Mouse (Mus musculus) stomach, embryonic 15.5 days (tissue): ENCODE results near the gene 4921511M17Rik. TPM values are rescaled to one million over a fixed set of nuclear protein-coding genes. Genes with fewer than 3 reads are reported as not detected.
"Not testable (repeated sequence)": the region's sequence is repeated elsewhere in the genome, so short reads cannot be mapped to it uniquely, and the experiment has no call there.

Experiments used
- ATAC-seq: fragments of 200-750 bp; cut with Nextera tagmentation; 2 replicates; pipeline ENCODE4 v1.8.0; 2017; ENCODE audit warnings: low read depth, moderate number of reproducible peaks, moderate TSS enrichment; ENCODE audit not compliant: insufficient read depth, low FRiP score
- H3K27ac ChIP-seq: fragments of 300-500 bp; sonication (generic); 2 replicates; pipeline ENCODE4 v1.5.1; 2015; ENCODE audit warnings: mild to moderate bottlenecking, inconsistent platforms
- H3K27me3 ChIP-seq: fragments of 300-500 bp; sonication (generic); replicated peaks from 2 replicates; pipeline ENCODE4 v1.6.1; 2015; ENCODE audit warnings: inconsistent platforms
- H3K36me3 ChIP-seq: fragments of 300-500 bp; sonication (generic); 2 replicates; pipeline ENCODE4 v1.6.1; 2015; ENCODE audit warnings: inconsistent platforms
- H3K4me1 ChIP-seq: fragments of 300-500 bp; sonication (generic); 2 replicates; pipeline ENCODE4 v1.6.1; 2015; ENCODE audit warnings: inconsistent platforms
- H3K4me2 ChIP-seq: fragments of 300-500 bp; sonication (generic); 2 replicates; pipeline ENCODE4 v1.6.1; 2015; ENCODE audit warnings: mild to moderate bottlenecking, inconsistent platforms
- H3K4me3 ChIP-seq: fragments of 300-500 bp; sonication (generic); replicated peaks from 2 replicates; pipeline ENCODE4 v1.5.1; 2015; ENCODE audit warnings: inconsistent platforms
- H3K9ac ChIP-seq: fragments of 300-500 bp; sonication (generic); 2 replicates; pipeline ENCODE4 v1.6.1; 2015; ENCODE audit warnings: inconsistent platforms
- H3K9me3 ChIP-seq: fragments of 300-500 bp; sonication (generic); 2 replicates; pipeline ENCODE4 v1.6.1; 2016; ENCODE audit warnings: inconsistent platforms
- WGBS: fragments of 180-500 bp; shearing (Covaris S2); methylation state at CpG from one replicate; pipeline ENCODE4 v1.1.7; 2015; 5-methylcytosine and 5-hydroxymethylcytosine counted together
- polyA plus RNA-seq: library from polyadenylated mRNA; unstranded; fragments of >200 nt; fragmentation: Nextera tagmentation; extraction: Ambion mirVana; gene quantifications from 2 replicates; pipeline ENCODE4 v1.2.1, GENCODE M21; 2015

4921511M17Rik gene
- not detected in 2 replicates for polyA plus RNA-seq

GRCm38 (mm10) chrX:154033727-154034126, at the start of gene 4921511M17Rik:
4921511M17Rik (minus strand) TSS chrX:154033827.
- ATAC-seq, H3K9ac ChIP-seq, H3K27me3 ChIP-seq, H3K27ac ChIP-seq, H3K36me3 ChIP-seq, H3K4me1 ChIP-seq, H3K4me3 ChIP-seq, H3K9me3 ChIP-seq, H3K4me2 ChIP-seq: not testable (repeated sequence)

- not testable (repeated sequence) for H3K9ac ChIP-seq, H3K4me2 ChIP-seq, H3K36me3 ChIP-seq, H3K27ac ChIP-seq, H3K27me3 ChIP-seq, H3K4me3 ChIP-seq, ATAC-seq, H3K9me3 ChIP-seq, H3K4me1 ChIP-seq
Measured at GRCm38 (mm10) chrX:154054939-154055338, 21.3 kb upstream of the 4921511M17Rik start, which contains the start of gene Gm10057. Gm10057 (minus strand) TSS chrX:154055039.

- H3K27me3 ChIP-seq, ATAC-seq, H3K9ac ChIP-seq, H3K9me3 ChIP-seq, H3K36me3 ChIP-seq, H3K4me1 ChIP-seq, H3K4me3 ChIP-seq, H3K27ac ChIP-seq, H3K4me2 ChIP-seq: not testable (repeated sequence)
Measured at GRCm38 (mm10) chrX:154012540-154012939, 21.1 kb downstream of the 4921511M17Rik start, which contains the start of gene Samt1. Samt1 (minus strand) TSS chrX:154012640.

GRCm38 (mm10) chrX:153976914-153977313, 56.7 kb downstream of the 4921511M17Rik start:
- H3K36me3 ChIP-seq, H3K4me3 ChIP-seq, H3K9ac ChIP-seq, H3K27ac ChIP-seq, H3K9me3 ChIP-seq, H3K4me1 ChIP-seq, H3K4me2 ChIP-seq, H3K27me3 ChIP-seq, ATAC-seq: not testable (repeated sequence)
- no CpG with 5 or more reads among the region's 2 CpGs for WGBS

- H3K27me3 ChIP-seq, H3K9me3 ChIP-seq, H3K4me2 ChIP-seq, H3K27ac ChIP-seq, H3K36me3 ChIP-seq, ATAC-seq, H3K4me1 ChIP-seq, H3K9ac ChIP-seq, H3K4me3 ChIP-seq: not testable (repeated sequence)
- WGBS, result 26% methylated on average over 4 of the region's 4 CpGs
Measured at GRCm38 (mm10) chrX:153976467-153976866, 57.2 kb downstream of the 4921511M17Rik start.

- ATAC-seq, result no peak
- H3K9me3 ChIP-seq, result no peaks in the 10 kb centered on the region
- no peaks in the 10 kb centered on the region for H3K27me3 ChIP-seq
- H3K27ac ChIP-seq, result no peak overlapping the region
- H3K9ac ChIP-seq, result no peak overlapping the region
- no peak overlapping the region for H3K4me2 ChIP-seq
- no peaks in the 10 kb centered on the region for H3K4me1 ChIP-seq
- no peak overlapping the region for H3K4me3 ChIP-seq
- H3K36me3 ChIP-seq, result no peaks in the 10 kb centered on the region
- 19% methylated on average over 2 of the region's 2 CpGs for WGBS
Measured at GRCm38 (mm10) chrX:153974450-153974849, 59.2 kb downstream of the 4921511M17Rik start.

Other genes with a start within 250 kb of the 4921511M17Rik start
- gene Spin2c, start 201.6 kb downstream of the 4921511M17Rik start, polyA plus RNA-seq, result 10.8 and 12.9 TPM in 2 replicates
- gene Samt1, start 21.2 kb downstream of the 4921511M17Rik start, polyA plus RNA-seq, result not detected in 2 replicates
- not detected in 2 replicates for gene Gm10057, start 21.2 kb upstream of the 4921511M17Rik start, polyA plus RNA-seq
- not detected in 2 replicates for gene Gm15140, start 86.9 kb upstream of the 4921511M17Rik start, polyA plus RNA-seq